Mouse (Mus musculus): ENCODE measurements around the gene Qrfp. TPM values are rescaled to one million over a fixed set of nuclear protein-coding genes. Genes with fewer than 3 reads are reported as not detected.

Qrfp gene
- total RNA-seq, 4 experiments from 2014 or later: not detected

DNA sequence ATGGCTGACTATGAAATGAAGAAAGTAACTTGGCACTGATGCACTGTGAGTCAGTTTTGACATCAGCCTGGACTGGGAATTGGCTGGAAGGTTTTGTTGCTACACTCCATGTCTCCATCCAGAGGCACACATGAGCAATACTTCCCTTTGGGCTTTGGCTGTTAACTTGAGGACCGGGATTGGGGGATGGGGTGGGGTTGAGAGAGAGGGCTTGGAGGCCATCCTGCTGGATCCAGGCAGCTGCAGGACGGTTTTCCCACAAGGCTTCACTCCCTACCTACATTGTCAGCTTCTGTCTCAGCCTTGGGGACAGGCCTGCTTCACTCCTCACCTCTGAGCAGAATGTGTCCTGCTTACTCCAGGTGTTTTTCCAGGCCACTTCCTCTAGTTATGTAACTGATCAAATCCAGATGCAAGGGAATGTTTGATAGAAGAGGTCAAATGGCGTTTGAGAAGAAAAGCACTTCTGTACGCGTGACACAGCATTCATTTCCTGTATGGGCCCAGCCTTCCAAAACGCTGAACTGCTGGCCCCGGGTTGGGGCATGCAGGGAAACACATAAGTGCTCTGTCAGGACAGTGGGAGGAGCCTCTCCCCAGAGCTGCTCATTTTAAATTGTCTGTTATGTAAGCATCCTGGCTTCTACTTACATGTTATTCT lies 39.5 kb downstream of the Qrfp start:
- DNase-seq (ENCODE audit: low spot score in 2 of 2): peak; percentile 80 to 84

DNA sequence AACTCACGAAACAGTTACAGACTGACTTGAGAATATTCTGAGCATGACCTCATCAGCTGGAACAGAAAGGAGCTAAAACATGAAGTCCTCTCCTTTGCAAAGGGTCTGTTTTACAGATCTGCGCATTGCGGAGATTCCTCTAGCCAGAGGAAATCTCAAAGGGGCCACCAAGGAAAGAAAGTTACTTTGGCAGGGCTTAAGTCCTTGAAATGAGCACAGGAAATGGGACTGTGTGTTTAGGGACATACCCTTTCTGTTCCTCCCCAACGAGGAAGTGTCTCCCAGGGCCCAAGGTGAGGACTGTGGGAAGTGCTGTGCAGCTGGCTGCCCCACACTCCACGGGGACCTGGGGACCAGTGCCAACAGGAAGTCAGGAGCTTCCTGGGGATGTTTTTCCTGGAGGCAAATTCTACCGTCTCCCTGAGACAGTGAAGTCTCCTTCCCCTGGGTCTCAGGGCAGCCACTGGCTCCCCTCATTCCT lies 40.7 kb downstream of the Qrfp start:
- peak; percentile 57 for DNase-seq (ENCODE audit: low spot score in 2 of 2)

DNA sequence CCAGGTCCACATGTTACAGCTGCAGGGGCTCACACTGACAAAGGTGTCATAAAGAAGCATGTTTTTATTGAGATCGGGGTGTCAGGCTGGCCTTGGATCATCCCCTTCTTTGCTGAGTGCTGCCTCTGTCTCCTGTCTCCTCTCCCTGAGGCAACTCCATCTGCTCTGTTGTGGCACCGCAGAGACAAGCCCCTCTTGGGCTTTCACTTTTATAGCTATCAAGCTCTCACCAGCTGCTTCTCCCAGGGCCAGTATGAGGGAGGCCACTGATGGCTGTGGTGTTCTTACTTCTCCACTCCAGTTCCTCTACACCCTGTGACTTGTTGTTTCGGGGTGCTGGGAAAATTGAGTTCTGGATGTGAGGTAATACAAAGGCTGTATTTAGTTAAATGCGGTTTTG lies 41.3 kb downstream of the Qrfp start:
- no peak for DNase-seq (ENCODE audit: low spot score in 2 of 2)

DNA sequence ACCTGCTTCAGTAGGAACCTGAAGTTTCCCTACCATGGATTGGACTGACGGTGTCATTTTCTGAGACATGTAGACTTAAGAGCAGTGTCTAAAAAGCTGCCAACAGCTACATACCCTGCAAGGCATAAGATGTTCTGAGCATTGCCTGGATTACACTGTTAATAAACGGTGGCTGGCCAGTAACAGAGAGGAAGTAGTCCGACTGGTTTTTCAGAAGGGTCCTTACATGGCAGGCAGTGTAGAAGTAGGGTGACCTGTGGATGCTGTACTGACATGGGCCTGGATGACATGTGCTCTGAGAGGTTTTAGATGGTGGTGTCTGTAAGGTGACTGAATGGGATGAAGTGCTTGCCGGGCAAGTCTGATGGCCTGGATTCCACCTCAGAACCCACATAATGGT lies 42.6 kb downstream of the Qrfp start:
- no peak for DNase-seq (ENCODE audit: low spot score in 2 of 2)

DNA sequence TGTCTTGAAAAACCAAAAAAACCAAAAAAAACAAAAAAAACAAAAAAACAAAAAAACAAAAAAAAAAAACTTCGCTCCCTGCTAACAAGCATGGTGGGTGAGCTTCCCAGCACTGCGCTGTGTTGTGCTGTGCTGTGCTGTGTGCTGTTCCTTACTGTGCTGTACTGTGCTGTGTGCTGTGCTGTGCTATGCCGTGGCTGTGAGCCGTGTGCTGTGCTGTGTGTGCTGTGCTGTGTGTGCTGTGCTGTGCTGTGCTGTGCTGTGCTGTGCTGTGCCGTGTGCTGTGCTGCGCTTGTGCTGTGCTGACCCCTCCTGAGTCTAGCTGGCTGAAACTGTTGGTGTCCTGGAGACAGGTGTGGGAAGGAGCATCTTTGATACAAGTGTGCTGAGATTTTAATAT lies 43.3 kb downstream of the Qrfp start:
- no peak for DNase-seq (ENCODE audit: low spot score in 2 of 2)

DNA sequence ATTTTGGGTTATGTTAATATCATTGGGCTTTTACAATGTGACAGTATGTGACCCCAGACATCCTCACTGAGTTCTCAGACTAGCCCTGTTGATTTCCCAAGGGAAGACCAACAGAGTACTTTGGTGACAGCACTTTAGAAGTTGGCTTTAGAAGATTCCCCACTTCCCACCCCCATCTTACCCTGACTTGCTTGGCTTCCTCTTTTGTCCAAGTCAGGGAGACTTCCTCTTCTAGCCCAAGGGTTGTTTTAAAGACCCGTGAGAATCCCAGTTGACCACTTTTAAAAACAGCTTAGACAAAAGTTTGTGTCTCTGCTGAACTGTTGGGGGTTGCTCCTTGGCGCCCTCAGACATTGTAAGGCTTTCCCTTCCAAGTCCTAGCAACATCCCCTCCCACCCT lies 47.1 kb downstream of the Qrfp start:
- no peak for DNase-seq (ENCODE audit: low spot score in 2 of 2)

DNA sequence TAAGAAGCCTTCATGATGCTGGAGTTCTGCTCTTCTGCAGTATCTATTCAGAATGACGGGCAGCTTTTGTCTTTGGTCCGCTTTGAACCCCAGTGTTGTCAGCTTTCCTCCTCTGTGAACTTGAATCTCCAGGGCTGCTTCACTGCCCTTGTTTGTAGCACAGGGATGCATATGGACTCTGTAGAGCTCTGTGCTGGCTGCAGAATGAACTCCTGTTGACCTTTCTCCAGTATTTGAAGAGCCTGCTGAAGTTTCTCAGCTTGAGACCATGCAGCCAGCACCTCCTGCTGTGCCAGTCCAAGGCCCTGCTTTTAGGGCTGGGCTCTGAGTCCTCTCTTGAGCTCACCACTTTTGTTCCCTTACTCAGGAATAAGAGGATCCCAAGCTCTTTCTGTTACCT lies 47.5 kb downstream of the Qrfp start:
- DNase-seq (ENCODE audit: low spot score in 2 of 2): no peak

DNA sequence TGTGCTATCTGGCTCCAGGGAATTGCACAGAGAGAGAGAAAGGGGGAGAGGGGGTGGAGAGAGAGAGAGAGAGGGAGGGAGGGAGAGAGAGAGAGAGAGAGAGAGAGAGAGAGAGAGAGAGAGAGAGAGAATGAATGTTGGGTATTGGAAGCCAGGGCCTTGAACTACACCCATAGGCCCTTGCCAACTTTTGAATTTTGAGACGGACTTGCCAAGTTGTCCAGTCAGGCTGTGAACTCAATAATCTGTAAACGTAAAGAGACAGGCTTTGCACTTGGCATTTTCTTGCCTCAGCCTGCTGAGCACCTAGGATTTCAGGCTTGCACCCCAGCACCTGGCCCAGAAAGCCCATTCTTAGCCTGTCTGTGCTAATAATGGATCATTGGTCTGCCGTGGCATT lies 48.2 kb downstream of the Qrfp start:
- no peak for DNase-seq (ENCODE audit: low spot score in 2 of 2)

DNA sequence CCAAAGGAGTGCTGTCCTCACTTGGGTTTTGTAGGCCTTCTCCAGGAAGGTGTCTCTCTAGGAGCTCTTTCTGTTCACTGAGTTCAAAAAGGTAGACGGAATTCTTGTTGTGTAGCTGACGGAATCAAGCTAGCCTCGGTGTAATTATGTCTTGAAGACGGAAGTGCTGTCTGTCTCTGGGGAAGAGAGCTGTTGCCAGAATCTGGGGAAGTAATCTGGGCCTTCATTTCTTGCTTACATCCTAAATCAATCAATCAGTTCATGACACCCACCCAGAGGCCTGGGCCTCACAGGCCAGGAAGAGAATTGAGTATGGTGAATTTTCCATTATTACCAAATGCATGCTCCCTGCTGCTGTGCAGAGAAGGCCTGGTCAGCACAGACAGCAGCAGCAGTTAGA lies 48.8 kb downstream of the Qrfp start:
- DNase-seq (ENCODE audit: low spot score in 2 of 2): no peak

DNA sequence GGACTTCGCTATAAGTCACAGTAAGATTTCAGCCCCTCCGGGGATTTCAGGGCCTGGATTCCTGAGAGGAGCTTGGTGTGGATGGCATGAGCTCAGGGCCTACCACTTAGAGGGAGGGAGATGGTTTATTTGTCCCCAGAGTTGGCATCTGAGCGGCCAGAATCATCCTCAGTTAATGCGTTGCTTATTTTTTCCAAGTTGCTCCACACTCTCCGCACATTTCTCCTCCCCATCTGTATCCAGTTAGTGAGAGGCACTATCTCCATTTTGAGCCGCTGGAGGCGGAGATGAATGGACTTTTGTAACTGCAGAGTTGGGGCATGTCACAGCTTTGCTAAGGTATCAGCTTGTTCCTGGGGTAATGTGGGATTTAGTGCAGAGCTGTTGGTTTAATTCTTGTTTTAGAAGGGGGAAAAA lies 49.3 kb downstream of the Qrfp start:
- DNase-seq (ENCODE audit: low spot score in 2 of 2): no peak

DNA sequence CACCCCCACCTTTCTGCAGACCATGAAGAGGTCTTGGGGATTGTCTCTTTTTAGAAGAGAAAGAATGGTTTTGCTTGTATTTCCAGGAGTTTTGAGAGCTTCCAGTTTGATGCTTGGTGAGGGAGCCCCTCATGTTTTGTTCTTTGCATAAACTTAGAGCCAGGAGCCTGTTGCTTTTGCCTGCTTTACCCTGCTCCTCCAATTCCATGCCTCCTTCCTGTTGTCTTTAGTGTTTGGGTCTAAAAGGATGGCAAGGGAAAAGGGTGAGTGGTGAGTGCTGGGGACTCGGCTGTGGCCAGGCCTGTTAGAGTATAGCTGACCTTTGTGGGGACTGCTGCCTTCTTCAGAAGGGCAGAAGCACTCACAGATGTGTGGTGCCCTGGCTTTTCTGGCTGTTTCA lies 49.9 kb downstream of the Qrfp start:
- no peak for DNase-seq (ENCODE audit: low spot score in 2 of 2)

DNA sequence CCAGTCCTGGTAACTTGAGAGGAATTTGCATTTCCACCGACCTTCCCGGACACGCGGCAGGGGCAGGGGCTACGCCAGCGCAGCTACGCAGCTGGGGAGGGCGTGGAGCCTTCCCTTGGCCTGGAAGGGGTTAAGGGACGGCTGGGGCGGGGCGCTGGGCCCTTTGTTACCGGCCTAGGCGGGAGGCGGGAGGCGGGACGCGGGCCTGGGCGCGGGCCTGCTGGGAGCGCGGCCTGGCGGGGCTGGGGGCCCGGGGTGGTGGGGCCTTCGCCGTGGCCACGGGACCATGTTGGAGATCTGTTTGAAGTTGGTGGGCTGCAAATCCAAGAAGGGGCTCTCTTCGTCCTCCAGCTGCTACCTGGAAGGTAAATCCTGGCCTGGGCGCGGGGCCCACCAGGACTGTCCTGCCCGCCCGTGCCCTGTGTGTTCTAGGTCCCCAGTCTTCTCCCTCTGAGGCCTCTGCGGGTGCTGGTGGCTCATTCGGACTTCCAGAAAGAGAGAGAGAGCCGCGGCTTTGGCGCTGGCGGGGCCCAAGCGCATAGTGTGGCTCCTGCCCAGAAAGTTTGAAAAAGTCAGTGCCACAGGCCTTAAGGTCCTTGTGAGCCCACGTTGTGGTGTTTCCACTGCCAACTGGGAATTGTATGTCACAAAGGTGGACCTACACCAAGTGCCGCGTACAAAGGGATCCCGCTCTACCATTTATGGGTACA lies 50.5 kb downstream of the Qrfp start:
- peak; percentile 71 to 78 for DNase-seq (ENCODE audit: low spot score in 2 of 2)

DNA sequence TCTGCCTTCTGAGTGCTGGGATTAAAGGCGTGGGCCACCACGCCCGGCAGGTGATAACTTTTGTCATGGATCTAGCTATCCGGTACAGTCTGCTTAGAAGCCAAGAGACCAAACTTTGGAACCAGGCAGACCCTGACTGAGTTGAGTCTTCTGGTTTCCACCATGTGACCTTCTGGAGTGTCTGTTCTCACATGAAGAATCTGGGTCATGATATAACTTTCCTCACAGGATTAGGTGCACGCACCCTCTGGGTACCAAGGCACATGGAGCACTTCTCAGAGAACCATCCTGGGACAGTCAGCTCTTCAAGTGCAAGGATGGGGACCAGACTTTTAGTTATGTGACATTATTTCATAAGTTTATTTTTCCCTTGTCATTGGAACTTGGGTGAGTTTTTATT lies 51.4 kb downstream of the Qrfp start:
- DNase-seq (ENCODE audit: low spot score in 2 of 2): no peak

DNA sequence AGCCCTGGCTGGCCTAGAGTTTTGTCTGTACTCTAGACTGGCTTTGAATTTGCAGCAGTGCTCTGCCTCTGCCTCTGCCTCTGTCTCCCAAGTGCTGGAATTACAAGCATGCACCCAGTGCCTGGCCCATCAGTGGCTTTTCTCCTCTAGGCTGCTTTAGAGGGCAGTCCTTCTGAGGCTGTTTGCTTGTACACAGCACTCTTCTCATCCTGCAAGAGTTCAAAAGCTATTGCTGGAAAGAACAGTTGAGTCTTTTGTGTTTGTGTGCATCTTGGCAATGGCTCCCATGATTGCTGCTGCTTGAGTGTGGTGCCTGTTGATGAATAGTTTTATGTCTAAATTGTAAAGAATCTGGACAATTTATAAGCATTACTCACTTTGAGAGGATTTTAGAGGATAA lies 52.9 kb downstream of the Qrfp start:
- no peak for DNase-seq (ENCODE audit: low spot score in 2 of 2)

Other genes starting within 250 kb of the Qrfp start
- 10 to 100 TPM in 2 of 4 experiments, 1 to 10 TPM in 2; 7.3 to 12.1 (median 9.4) TPM for gene Fubp3, start 237.9 kb downstream of the Qrfp start, total RNA-seq (2022)
- not detected for gene Prdm12, start 170.5 kb downstream of the Qrfp start, total RNA-seq (2022)
- 10 to 100 TPM in 1 of 4 experiments, 1 to 10 TPM in 3; 7.0 to 10.4 (median 8.0) TPM for gene Exosc2, start 139.9 kb downstream of the Qrfp start, total RNA-seq (2022)
- gene Abl1, start 122.2 kb downstream of the Qrfp start, total RNA-seq (2022): 10 to 100 TPM; 24.3 to 33.7 (median 26.4) TPM
- not detected for gene Fibcd1, start 35.4 kb upstream of the Qrfp start, total RNA-seq (2022)
- under 1 TPM; 0.07 to 0.67 (median 0.30) TPM for gene Lamc3, start 76.7 kb upstream of the Qrfp start, total RNA-seq (2022)
- 1 to 10 TPM; 1.3 to 3.7 (median 2.3) TPM for gene Aif1l, start 139.6 kb upstream of the Qrfp start, total RNA-seq (2022)
- 10 to 100 TPM; 16.0 to 20.5 (median 18.3) TPM for gene Nup214, start 163.9 kb upstream of the Qrfp start, total RNA-seq (2022)